Mouse (Mus musculus) neural tube, embryonic 14.5 days (tissue): ENCODE measurements around the gene Zw10. TPM values are rescaled to one million over a fixed set of nuclear protein-coding genes. Genes with fewer than 3 reads are reported as not detected.

Experiments used
- ATAC-seq: fragments of 200-750 bp; cut with Nextera tagmentation; 2 replicates; pipeline ENCODE4 v1.8.0; 2017; ENCODE audit warnings: low read depth, mild to moderate bottlenecking, moderate TSS enrichment, moderate library complexity
- H3K27ac ChIP-seq: fragments of 300-500 bp; sonication (generic); 2 replicates; pipeline ENCODE4 v1.5.1; 2014; ENCODE audit warnings: low read depth, mild to moderate bottlenecking, control low read depth, low read length, moderate library complexity, mixed read lengths
- H3K27me3 ChIP-seq: fragments of 300-500 bp; sonication (generic); 2 replicates; pipeline ENCODE4 v1.6.1; 2014; ENCODE audit warnings: low read length; ENCODE audit not compliant: control insufficient read depth, insufficient read depth
- H3K36me3 ChIP-seq: fragments of 300-500 bp; sonication (generic); 2 replicates; pipeline ENCODE4 v1.6.1; 2014; ENCODE audit warnings: low read length, mixed read lengths; ENCODE audit not compliant: control insufficient read depth, insufficient read depth
- H3K4me1 ChIP-seq: fragments of 300-500 bp; sonication (generic); 2 replicates; pipeline ENCODE4 v1.6.1; 2014; ENCODE audit warnings: low read length; ENCODE audit not compliant: control insufficient read depth, insufficient read depth
- H3K4me2 ChIP-seq: fragments of 300-500 bp; sonication (generic); 2 replicates; pipeline ENCODE4 v1.6.1; 2014; ENCODE audit warnings: mild to moderate bottlenecking, low read depth, low read length, control low read depth
- H3K4me3 ChIP-seq: fragments of 300-500 bp; sonication (generic); 2 replicates; pipeline ENCODE4 v1.5.1; 2014; ENCODE audit warnings: low read depth, low read length, control low read depth, mixed read lengths
- H3K9ac ChIP-seq: fragments of 300-500 bp; sonication (generic); replicated peaks from 2 replicates; pipeline ENCODE4 v1.6.1; 2014; ENCODE audit warnings: low read depth, mild to moderate bottlenecking, control low read depth, low read length, mixed read lengths
- H3K9me3 ChIP-seq: fragments of 300-500 bp; sonication (generic); 2 replicates; pipeline ENCODE4 v1.6.1; 2016; ENCODE audit warnings: low read length; ENCODE audit not compliant: control insufficient read depth
- WGBS: fragments of 180-500 bp; shearing (Covaris S2); extraction: QIAGEN DNeasy Blood & Tissue Kit; methylation state at CpG from one replicate; pipeline ENCODE4 v1.1.7; 2014; 5-methylcytosine and 5-hydroxymethylcytosine counted together
- polyA plus RNA-seq: library from polyadenylated mRNA; unstranded; fragments of >200 nt; fragmentation: Nextera tagmentation; extraction: Ambion mirVana; gene quantifications from 2 replicates; pipeline ENCODE4 v1.2.1, GENCODE M21; 2014

Zw10 gene
- polyA plus RNA-seq: 25.3 and 27.7 TPM in 2 replicates

DNA sequence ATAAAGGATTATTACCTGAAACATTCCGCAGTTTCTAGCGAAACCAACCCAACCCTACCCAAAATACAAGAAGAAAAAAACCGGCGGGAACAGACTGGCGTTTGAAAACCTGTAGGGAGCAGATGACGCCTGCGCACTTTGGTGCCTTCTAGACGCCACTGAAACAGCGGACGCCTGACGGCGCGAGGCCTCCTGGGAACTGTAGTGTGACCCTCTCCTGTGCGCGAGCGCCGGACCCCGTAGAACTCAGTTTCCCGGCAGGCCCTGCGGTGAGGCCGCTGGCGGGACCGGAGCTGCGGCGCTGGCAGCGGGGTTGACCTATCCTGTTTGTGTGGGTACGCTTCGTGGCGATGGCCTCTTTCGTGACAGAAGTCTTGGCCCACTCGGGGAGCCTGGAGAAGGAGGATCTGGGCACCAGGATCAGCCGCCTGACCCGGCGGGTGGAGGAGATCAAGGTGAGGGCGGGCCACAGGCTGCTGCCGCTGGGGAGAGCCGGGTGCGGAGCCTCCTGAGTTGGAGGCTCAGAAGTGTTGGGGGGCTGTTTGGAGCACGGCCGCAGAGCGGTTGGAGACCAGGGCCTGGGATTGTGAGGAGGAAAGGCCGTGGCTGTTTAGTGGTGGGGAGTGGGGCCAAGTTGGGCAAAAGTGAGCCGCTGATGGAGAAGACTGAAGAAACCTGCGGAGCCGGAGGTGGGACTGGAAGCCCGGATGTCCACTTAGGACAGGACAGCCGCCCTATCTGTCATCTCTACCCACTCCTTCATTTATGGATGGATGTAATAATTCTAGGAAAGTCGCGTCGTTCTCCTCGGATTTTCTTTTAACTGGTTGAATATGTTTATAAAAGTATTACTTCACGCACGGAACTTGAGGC lies at the start of gene Zw10:
TSS of gene Zw10 (plus strand) at position 281 of the 873 bp plus-strand sequence.
- no peak within 1 kb of the TSS for H3K27ac ChIP-seq
- no peaks in the 10 kb centered on the region for H3K9me3 ChIP-seq
- H3K36me3 ChIP-seq: peaks cover 4% of the 10 kb centered on the region; the same call in 1 of the 2 replicates
- 1% methylated on average over 53 of the region's 53 CpGs for WGBS
- H3K9ac ChIP-seq: peak within 1 kb of the TSS; percentile 84
- H3K4me3 ChIP-seq: peak within 1 kb of the TSS; percentile 89
- no peaks in the 10 kb centered on the region; the same call in 1 of the 2 replicates for H3K4me1 ChIP-seq
- peak; percentile 99 for ATAC-seq
- peak within 1 kb of the TSS; percentile 68 for H3K4me2 ChIP-seq
- H3K27me3 ChIP-seq: no peaks in the 10 kb centered on the region

DNA sequence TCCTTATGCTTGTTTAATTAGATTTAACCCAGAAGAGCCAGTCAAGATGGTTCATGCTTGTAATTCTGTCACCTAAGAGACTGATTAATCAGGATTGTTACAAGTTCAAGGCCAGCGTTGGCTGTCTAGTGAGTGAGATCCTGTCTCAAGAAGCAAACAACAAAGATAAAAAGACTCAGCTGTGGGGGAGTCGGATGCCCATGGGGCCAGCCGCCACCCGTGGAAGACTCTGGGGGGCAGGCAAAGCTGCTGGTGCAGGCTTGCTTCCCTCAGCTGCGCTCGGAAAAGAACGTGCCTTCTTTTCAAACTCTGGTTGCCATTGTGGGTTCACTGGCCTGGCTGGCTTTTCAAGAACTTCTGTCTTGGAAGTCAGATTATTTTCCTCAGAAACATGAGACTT lies 39.6 kb upstream of the Zw10 start:
- ATAC-seq: no peak
- Histone ChIP-seq H3K4me3 (no peak overlapping the region), H3K4me2 (no peak overlapping the region), H3K27me3 (no peaks in the 10 kb centered on the region), H3K9me3 (no peaks in the 10 kb centered on the region), H3K27ac (no peak overlapping the region), H3K9ac (no peak overlapping the region), H3K36me3 (peaks cover 34% of the 10 kb centered on the region), H3K4me1 (no peaks in the 10 kb centered on the region)
- 67% methylated on average over 7 of the region's 7 CpGs for WGBS

DNA sequence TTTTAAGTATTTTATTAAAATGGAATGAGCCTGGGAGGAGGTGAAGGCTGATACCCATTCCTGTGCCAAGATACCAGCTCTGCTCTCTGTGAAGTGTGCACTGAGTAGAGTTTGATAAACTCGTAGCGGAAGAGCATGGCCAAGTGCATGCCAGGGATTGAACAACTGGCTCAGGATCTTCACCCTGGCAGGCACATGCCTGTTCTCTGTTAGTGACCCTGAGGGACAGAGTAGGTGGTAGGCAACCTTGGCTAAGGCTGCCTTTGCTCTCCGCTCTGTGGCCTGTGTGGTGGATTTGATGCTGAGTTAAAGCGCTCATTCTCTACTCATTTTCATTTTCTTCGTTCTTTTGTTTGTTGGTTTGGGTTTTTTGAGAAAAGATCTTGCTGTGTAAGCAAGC lies 34.1 kb upstream of the Zw10 start:
- Histone ChIP-seq H3K4me1 (no peaks in the 10 kb centered on the region), H3K36me3 (peaks cover 9% of the 10 kb centered on the region), H3K9ac (no peak overlapping the region), H3K27me3 (no peaks in the 10 kb centered on the region), H3K9me3 (no peaks in the 10 kb centered on the region), H3K4me3 (no peak overlapping the region), H3K27ac (no peak overlapping the region), H3K4me2 (no peak overlapping the region)
- 97% methylated on average over 5 of the region's 5 CpGs for WGBS
- ATAC-seq: no peak

DNA sequence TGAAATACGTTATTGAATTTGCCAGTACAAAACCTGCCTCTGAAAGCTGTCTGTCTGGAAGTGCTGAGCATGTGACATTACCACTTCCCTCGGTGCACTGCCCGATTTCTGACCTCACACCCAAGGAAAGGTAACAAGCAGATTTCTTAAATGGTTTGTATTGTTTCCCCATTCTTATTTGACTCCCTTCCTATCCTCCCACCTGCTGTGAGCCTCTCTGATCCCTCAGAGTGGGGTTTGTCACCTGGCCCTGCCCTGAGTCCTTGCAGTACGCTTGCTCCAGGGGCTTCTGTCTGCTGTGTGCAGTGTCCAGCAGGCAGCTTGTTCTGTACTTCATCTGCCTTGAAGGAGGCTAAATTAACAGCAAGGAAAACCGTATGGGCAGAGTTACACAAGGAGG lies 31.5 kb upstream of the Zw10 start:
- no peaks in the 10 kb centered on the region for H3K4me1 ChIP-seq
- ATAC-seq: no peak
- no peaks in the 10 kb centered on the region for H3K9me3 ChIP-seq
- H3K4me3 ChIP-seq: no peak overlapping the region
- 84% methylated on average over 5 of the region's 5 CpGs for WGBS
- H3K4me2 ChIP-seq: no peak overlapping the region
- no peak overlapping the region for H3K9ac ChIP-seq
- no peaks in the 10 kb centered on the region for H3K27me3 ChIP-seq
- H3K27ac ChIP-seq: no peak overlapping the region
- H3K36me3 ChIP-seq: peaks cover 12% of the 10 kb centered on the region

DNA sequence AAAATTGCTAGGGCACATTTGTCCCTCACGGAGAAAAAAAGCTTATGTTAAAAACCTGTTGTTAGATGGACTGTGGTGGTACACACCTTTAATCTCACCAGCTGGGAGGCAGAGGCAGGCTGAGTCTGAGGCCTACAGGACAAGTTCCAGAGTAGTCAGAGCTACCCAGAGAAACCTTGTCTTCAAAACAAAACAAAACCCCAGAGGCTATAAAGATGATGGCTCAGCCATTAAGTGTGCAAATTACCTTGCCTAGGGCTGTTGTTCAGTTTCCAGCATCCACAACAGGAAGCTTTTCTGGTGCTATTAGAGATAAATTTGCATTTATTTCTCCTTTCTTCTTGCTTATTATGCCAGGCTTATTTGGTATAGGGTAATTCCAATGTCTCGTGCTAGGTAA lies 30.9 kb upstream of the Zw10 start:
- peaks cover 12% of the 10 kb centered on the region for H3K36me3 ChIP-seq
- H3K4me1 ChIP-seq: no peaks in the 10 kb centered on the region
- H3K27me3 ChIP-seq: no peaks in the 10 kb centered on the region
- no peak overlapping the region for H3K4me3 ChIP-seq
- no peak overlapping the region for H3K9ac ChIP-seq
- H3K4me2 ChIP-seq: no peak overlapping the region
- H3K27ac ChIP-seq: no peak overlapping the region
- H3K9me3 ChIP-seq: no peaks in the 10 kb centered on the region
- WGBS: 52% methylated on average over 2 of the region's 2 CpGs
- no peak for ATAC-seq

DNA sequence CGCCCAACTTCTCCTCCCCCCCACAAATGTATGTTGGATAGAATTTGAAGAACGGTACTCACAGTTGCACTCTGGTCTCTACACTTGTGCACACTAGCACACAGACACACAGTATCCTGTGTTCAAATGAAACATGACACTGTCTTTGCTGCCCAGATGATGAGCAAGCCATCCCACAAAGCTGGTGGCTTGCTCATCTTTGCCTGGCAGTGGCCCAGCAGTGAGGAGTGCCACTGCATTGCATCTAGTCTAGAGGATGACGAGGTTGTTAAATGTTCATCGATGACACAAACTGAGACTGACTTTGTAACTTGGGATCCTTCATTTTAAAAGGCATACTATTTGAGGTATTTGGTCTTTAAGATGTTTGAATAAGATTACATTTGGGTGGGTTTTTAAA lies 20.6 kb upstream of the Zw10 start:
- ATAC-seq: no peak
- 97% methylated on average over 4 of the region's 4 CpGs for WGBS
- Histone ChIP-seq H3K4me2 (no peak overlapping the region), H3K36me3 (peaks cover 30% of the 10 kb centered on the region), H3K4me1 (no peaks in the 10 kb centered on the region), H3K27ac (no peak overlapping the region), H3K27me3 (no peaks in the 10 kb centered on the region), H3K9me3 (no peaks in the 10 kb centered on the region), H3K4me3 (no peak overlapping the region), H3K9ac (no peak overlapping the region)

DNA sequence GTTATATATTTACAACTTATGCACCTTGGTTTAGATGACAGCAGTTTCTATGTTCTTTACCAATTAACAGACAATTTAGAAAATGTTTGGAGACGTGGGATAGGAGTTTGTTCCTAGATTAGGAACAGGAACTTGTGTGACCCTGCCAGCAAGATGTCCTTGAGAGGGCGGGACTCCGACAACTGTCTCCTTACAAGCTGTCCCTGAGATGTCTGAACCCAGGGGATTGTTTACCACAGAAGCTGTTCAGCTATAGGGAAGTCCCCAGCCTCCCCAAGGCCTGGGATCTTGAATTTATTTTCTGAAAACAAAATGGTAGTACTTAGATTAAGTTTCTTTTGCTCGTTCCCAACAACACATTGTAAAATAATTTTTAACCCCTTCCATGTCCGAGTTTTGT lies 4.5 kb upstream of the Zw10 start:
- Histone ChIP-seq H3K4me1 (no peaks in the 10 kb centered on the region), H3K27ac (no peak overlapping the region), H3K9ac (no peak overlapping the region), H3K4me2 (no peak overlapping the region), H3K27me3 (no peaks in the 10 kb centered on the region), H3K9me3 (no peaks in the 10 kb centered on the region), H3K36me3 (no peaks in the 10 kb centered on the region), H3K4me3 (no peak overlapping the region)
- ATAC-seq: no peak
- WGBS: 81% methylated on average over 5 of the region's 5 CpGs

DNA sequence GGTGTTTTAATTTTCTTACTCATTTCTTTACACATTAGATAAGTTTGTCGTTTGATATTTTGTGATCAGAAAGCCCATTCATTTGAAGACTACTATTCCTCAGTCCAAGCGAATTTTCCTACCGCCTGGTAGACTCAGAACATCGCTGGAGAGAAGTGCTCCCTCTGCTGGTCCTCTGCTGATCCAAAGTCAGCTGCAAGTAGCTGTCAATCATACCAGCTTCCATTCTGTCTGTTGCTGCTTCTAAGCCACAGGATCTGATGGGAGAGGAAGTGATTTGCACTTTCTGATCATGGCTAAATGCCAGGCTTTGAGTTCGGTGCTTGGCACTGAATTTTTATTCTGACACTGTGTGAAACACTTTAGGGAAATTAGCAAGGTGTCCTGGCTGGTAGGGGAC lies 4.1 kb upstream of the Zw10 start:
- WGBS: 15% methylated on average over 5 of the region's 5 CpGs
- no peaks in the 10 kb centered on the region for H3K27me3 ChIP-seq

DNA sequence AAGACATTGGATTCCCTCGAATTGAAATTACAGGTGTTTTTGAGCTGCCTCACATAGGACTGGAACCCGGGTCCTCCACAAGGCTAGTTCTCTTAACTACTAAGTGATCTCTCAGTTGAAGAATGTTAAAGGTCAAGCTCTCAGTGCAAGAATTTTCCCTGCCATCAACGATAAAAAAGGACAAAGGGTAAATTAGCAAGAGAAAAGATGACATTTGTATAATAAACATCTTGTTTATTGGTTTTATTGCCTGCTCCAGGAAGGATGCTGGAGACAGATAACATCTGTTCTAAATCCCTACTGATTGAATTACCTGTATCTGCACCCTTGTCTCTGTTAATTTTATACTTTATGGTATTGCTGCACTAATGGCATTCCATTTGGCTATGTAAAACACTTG lies 1.4 kb upstream of the Zw10 start:
- Histone ChIP-seq H3K9me3 (no peaks in the 10 kb centered on the region), H3K4me1 (no peaks in the 10 kb centered on the region; the same call in 1 of the 2 replicates), H3K9ac (no peak overlapping the region), H3K4me3 (no peak overlapping the region), H3K27me3 (no peaks in the 10 kb centered on the region), H3K4me2 (no peak overlapping the region), H3K36me3 (no peaks in the 10 kb centered on the region), H3K27ac (no peak overlapping the region)
- no peak for ATAC-seq
- WGBS: 81% methylated on average over 3 of the region's 3 CpGs

More for the DNA sequence above, 4.1 kb upstream of the Zw10 start:
- H3K27ac ChIP-seq: no peak overlapping the region
- no peak overlapping the region for H3K9ac ChIP-seq
- no peaks in the 10 kb centered on the region for H3K36me3 ChIP-seq
- H3K9me3 ChIP-seq: no peaks in the 10 kb centered on the region
- no peak overlapping the region for H3K4me3 ChIP-seq
- H3K4me1 ChIP-seq: no peaks in the 10 kb centered on the region
- no peak overlapping the region for H3K4me2 ChIP-seq
- ATAC-seq: no peak
